Mouse (Mus musculus): ENCODE data around the gene Itm2b. TPM values are rescaled to one million over a fixed set of nuclear protein-coding genes. Genes with fewer than 3 reads are reported as not detected.

Gene Itm2b
- polyA plus RNA-seq, 1 experiment from 2014 or later: 605 TPM

DNA sequence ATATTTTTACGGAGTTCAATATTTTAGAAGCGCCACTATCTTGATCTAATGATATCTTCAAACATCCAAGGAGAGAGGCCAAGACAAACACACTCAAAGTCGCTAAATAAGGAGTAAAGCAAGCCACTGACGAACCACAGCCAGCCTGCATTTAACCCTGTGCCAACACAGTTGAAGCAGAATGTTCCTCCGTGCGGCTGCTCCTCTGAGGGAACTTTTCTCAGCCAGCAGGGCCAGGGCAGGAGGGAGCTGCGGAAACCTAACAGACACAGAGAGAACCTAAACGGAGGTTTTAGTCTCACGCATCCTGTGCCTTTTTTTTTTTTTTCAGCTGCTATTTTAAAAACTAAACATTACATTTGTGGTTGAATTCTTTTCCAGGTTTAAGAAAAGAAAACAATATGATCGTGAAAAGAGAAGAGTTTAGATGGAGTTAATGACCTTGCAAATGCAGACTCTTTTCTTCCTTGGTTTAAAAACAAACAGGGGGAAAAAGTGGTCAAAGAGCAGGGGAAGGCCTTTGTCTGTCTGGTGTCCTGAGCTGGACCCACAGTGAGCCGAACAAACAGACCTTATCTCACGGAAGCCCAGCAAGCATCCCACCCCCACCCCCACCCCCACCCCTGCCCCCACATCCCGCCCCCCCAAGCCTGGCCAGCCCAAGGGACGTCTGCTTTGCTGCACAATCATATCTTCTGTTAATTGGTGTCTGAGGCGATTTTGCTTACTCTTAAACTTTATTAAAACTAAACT, 15.0 kb upstream of the Itm2b start:
- H3K9ac ChIP-seq (ENCODE audit: low read depth, low read length): no peak overlapping the region
- peak; percentile 61 for ATAC-seq (ENCODE audit: low read depth)

GRCm38 (mm10) chr14:73398367-73398996, 13.4 kb upstream of the Itm2b start:
- Histone ChIP-seq H3K36me3 (ENCODE audit: control insufficient read depth, insufficient read depth) (no peaks in the 10 kb centered on the region), H3K4me3 (ENCODE audit: low read depth, low read length) (no peak overlapping the region), H3K4me1 (ENCODE audit: control insufficient read depth, low read depth, low read length) (peaks cover 28% of the 10 kb centered on the region), H3K9me3 (replicated peaks; ENCODE audit: control insufficient read depth, low read length) (no peaks in the 10 kb centered on the region), H3K27me3 (ENCODE audit: control insufficient read depth, insufficient read depth, low read depth, low read length) (no peaks in the 10 kb centered on the region), H3K9ac (ENCODE audit: low read depth, low read length) (no peak overlapping the region), H3K27ac (ENCODE audit: low read length) (peak overlapping the region; percentile 32), H3K4me2 (ENCODE audit: low read depth, low read length) (peak overlapping the region; percentile 5; the same call in 1 of the 2 replicates)
- no peak for ATAC-seq (ENCODE audit: low read depth)
- 12% methylated on average over 8 of the region's 8 CpGs for WGBS (ENCODE audit: insufficient replicate concordance)

More for the DNA sequence above, 15.0 kb upstream of the Itm2b start:
- 11% methylated on average over 15 of the region's 15 CpGs for WGBS (ENCODE audit: insufficient replicate concordance)
- H3K4me1 ChIP-seq (ENCODE audit: control insufficient read depth, low read depth, low read length): peaks cover 28% of the 10 kb centered on the region
- H3K36me3 ChIP-seq (ENCODE audit: control insufficient read depth, insufficient read depth): no peaks in the 10 kb centered on the region
- H3K27ac ChIP-seq (ENCODE audit: low read length): peak overlapping the region; percentile 45
- H3K9me3 ChIP-seq (replicated peaks; ENCODE audit: control insufficient read depth, low read length): no peaks in the 10 kb centered on the region
- H3K4me2 ChIP-seq (ENCODE audit: low read depth, low read length): no peak overlapping the region
- H3K27me3 ChIP-seq (ENCODE audit: control insufficient read depth, insufficient read depth, low read depth, low read length): no peaks in the 10 kb centered on the region
- H3K4me3 ChIP-seq (ENCODE audit: low read depth, low read length): no peak overlapping the region

DNA sequence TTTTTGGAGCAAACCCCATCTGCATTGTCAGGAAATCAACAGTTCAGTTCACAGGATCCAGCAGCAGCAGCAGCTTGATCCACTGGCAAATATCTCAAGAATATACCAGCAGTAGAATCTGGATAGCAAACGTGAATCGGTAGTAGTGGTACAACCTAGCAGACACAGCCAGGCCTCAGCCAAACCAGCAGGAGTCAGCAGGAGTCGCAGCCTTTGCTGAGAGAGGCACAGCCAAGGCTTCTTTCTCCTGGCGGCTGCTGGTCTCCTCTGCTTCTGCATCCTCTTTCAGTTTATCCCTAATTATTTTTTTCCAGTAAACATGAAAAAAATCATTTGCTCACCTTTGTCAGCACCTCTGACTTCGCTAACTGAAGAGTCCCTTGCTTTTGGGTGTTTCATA, 10.7 kb upstream of the Itm2b start:
- Histone ChIP-seq H3K9ac (ENCODE audit: low read depth, low read length) (no peak overlapping the region), H3K4me2 (ENCODE audit: low read depth, low read length) (no peak overlapping the region), H3K4me1 (ENCODE audit: control insufficient read depth, low read depth, low read length) (peaks cover 23% of the 10 kb centered on the region), H3K9me3 (replicated peaks; ENCODE audit: control insufficient read depth, low read length) (no peaks in the 10 kb centered on the region), H3K27ac (ENCODE audit: low read length) (no peak overlapping the region), H3K4me3 (ENCODE audit: low read depth, low read length) (no peak overlapping the region), H3K36me3 (ENCODE audit: control insufficient read depth, insufficient read depth) (no peaks in the 10 kb centered on the region), H3K27me3 (ENCODE audit: control insufficient read depth, insufficient read depth, low read depth, low read length) (no peaks in the 10 kb centered on the region)
- WGBS (ENCODE audit: insufficient replicate concordance): 70% methylated on average over 5 of the region's 5 CpGs
- no peak for ATAC-seq (ENCODE audit: low read depth)

DNA sequence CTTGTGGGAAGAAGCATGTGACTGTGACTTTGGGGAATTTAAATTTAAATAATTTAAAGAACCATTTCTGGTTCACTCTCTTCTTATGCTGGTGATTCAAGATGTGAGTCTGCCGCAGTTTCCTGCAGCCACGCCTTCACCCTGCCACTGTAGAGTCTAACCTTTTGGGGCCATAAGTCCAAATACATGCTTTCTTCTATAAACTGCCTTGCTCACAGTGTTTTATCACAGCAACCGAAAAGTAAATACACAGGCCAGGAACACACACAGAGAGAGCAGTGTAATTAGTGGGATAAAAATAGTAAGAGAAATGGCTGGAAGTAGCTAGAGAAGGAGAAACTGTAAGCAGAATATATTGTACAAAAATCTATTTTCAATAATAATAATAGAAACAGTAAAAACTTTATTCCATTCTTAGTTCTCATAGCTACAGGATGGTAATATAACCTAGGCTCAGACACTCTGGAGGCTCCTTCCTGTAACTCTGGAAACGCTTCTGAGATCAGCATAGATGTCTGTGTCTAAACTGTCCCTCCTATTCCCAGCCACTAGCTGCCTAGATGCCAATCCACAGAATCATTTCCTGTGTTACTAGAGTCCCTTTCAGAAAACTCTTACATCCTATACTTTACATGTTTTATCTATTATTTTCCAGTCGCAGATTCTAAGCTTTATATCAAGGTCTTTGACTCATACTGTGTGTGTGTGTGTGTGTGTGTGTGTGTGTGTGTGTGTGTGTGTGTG, 9.3 kb upstream of the Itm2b start:
- no peak overlapping the region for H3K4me2 ChIP-seq (ENCODE audit: low read depth, low read length)
- no peak overlapping the region for H3K4me3 ChIP-seq (ENCODE audit: low read depth, low read length)
- H3K27ac ChIP-seq (ENCODE audit: low read length): no peak overlapping the region
- no peaks in the 10 kb centered on the region for H3K36me3 ChIP-seq (ENCODE audit: control insufficient read depth, insufficient read depth)
- no peaks in the 10 kb centered on the region for H3K9me3 ChIP-seq (replicated peaks; ENCODE audit: control insufficient read depth, low read length)
- H3K9ac ChIP-seq (ENCODE audit: low read depth, low read length): no peak overlapping the region
- peaks cover 23% of the 10 kb centered on the region for H3K4me1 ChIP-seq (ENCODE audit: control insufficient read depth, low read depth, low read length)
- no peaks in the 10 kb centered on the region for H3K27me3 ChIP-seq (ENCODE audit: control insufficient read depth, insufficient read depth, low read depth, low read length)
- 57% methylated on average over 5 of the region's 5 CpGs for WGBS (ENCODE audit: insufficient replicate concordance)
- no peak for ATAC-seq (ENCODE audit: low read depth)

DNA sequence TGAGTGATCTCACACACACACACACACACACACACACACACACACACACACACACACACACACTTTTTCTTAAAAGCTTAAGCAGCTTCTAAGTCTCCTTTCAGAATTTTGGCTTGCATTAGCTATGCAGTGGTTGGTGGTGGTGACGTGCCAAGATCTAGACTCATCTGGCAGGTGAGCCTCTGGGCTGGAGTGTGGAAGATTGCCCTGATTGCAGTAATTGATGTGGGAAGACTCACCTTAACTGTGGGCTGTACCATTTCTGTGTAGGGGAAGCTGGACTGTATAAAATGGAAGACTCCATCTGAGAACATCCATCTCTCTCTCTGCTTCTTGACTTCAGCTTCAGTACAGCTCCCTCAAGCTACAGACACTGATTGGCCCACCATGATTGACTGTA, 6.4 kb upstream of the Itm2b start:
- Histone ChIP-seq H3K4me2 (ENCODE audit: low read depth, low read length) (no peak overlapping the region), H3K4me1 (ENCODE audit: control insufficient read depth, low read depth, low read length) (peaks cover 11% of the 10 kb centered on the region), H3K9ac (ENCODE audit: low read depth, low read length) (no peak overlapping the region), H3K27ac (ENCODE audit: low read length) (no peak overlapping the region), H3K4me3 (ENCODE audit: low read depth, low read length) (no peak overlapping the region), H3K27me3 (ENCODE audit: control insufficient read depth, insufficient read depth, low read depth, low read length) (no peaks in the 10 kb centered on the region), H3K9me3 (replicated peaks; ENCODE audit: control insufficient read depth, low read length) (no peaks in the 10 kb centered on the region), H3K36me3 (ENCODE audit: control insufficient read depth, insufficient read depth) (no peaks in the 10 kb centered on the region)
- no peak for ATAC-seq (ENCODE audit: low read depth)
- WGBS (ENCODE audit: insufficient replicate concordance): 64% methylated on average over 1 of the region's 1 CpGs

- no peak overlapping the region for H3K4me2 ChIP-seq (ENCODE audit: low read depth, low read length)
- no peak for ATAC-seq (ENCODE audit: low read depth)
- peaks cover 23% of the 10 kb centered on the region for H3K4me1 ChIP-seq (ENCODE audit: control insufficient read depth, low read depth, low read length)
- no peaks in the 10 kb centered on the region for H3K27me3 ChIP-seq (ENCODE audit: control insufficient read depth, insufficient read depth, low read depth, low read length)
- H3K27ac ChIP-seq (ENCODE audit: low read length): no peak overlapping the region
- H3K36me3 ChIP-seq (ENCODE audit: control insufficient read depth, insufficient read depth): no peaks in the 10 kb centered on the region
- no peak overlapping the region for H3K4me3 ChIP-seq (ENCODE audit: low read depth, low read length)
- WGBS (ENCODE audit: insufficient replicate concordance): 55% methylated on average over 2 of the region's 2 CpGs
- no peak overlapping the region for H3K9ac ChIP-seq (ENCODE audit: low read depth, low read length)
- H3K9me3 ChIP-seq (replicated peaks; ENCODE audit: control insufficient read depth, low read length): no peaks in the 10 kb centered on the region
Measured at GRCm38 (mm10) chr14:73390196-73390595, 5.1 kb upstream of the Itm2b start.

DNA sequence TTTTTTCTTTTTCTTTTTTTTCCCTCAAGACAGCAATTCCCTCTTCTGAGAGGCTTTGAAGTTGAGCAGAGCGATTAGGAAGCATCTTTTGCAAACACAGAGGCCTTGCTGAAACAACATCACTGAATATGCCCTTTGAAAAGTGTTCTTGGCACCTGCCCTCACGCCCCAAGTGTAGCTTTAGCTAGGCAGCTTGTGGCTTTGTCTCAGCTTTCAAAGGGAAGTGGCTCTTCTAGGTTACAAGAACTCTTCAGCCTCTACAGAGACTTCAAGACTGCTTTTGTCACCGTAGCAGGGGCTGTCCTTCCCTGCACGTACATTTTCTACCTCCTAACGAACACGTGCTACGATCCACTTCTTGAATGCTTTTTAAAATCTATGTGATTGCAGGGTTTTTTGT, 4.0 kb upstream of the Itm2b start:
- Histone ChIP-seq H3K4me2 (ENCODE audit: low read depth, low read length) (no peak overlapping the region), H3K4me1 (ENCODE audit: control insufficient read depth, low read depth, low read length) (peaks cover 23% of the 10 kb centered on the region), H3K4me3 (ENCODE audit: low read depth, low read length) (no peak overlapping the region), H3K9ac (ENCODE audit: low read depth, low read length) (no peak overlapping the region), H3K9me3 (replicated peaks; ENCODE audit: control insufficient read depth, low read length) (no peaks in the 10 kb centered on the region), H3K27me3 (ENCODE audit: control insufficient read depth, insufficient read depth, low read depth, low read length) (no peaks in the 10 kb centered on the region), H3K27ac (ENCODE audit: low read length) (peak overlapping the region; percentile 53), H3K36me3 (ENCODE audit: control insufficient read depth, insufficient read depth) (no peaks in the 10 kb centered on the region)
- no peak for ATAC-seq (ENCODE audit: low read depth)
- WGBS (ENCODE audit: insufficient replicate concordance): 40% methylated on average over 7 of the region's 7 CpGs

- Histone ChIP-seq H3K27ac (ENCODE audit: low read length) (peak overlapping the region; percentile 56), H3K9me3 (replicated peaks; ENCODE audit: control insufficient read depth, low read length) (no peaks in the 10 kb centered on the region), H3K27me3 (ENCODE audit: control insufficient read depth, insufficient read depth, low read depth, low read length) (no peaks in the 10 kb centered on the region), H3K4me1 (ENCODE audit: control insufficient read depth, low read depth, low read length) (peaks cover 23% of the 10 kb centered on the region), H3K9ac (ENCODE audit: low read depth, low read length) (0 out of 2 replicates have a peak overlapping the region, but pooled peaks have one; percentile 7), H3K36me3 (ENCODE audit: control insufficient read depth, insufficient read depth) (no peaks in the 10 kb centered on the region), H3K4me2 (ENCODE audit: low read depth, low read length) (no peak overlapping the region), H3K4me3 (ENCODE audit: low read depth, low read length) (no peak overlapping the region)
- ATAC-seq (ENCODE audit: low read depth): no peak
- WGBS (ENCODE audit: insufficient replicate concordance): 56% methylated on average over 7 of the region's 7 CpGs
Measured at GRCm38 (mm10) chr14:73388546-73388945, 3.5 kb upstream of the Itm2b start.

- Histone ChIP-seq H3K4me2 (ENCODE audit: low read depth, low read length) (no peak overlapping the region), H3K27me3 (ENCODE audit: control insufficient read depth, insufficient read depth, low read depth, low read length) (no peaks in the 10 kb centered on the region), H3K4me3 (ENCODE audit: low read depth, low read length) (no peak overlapping the region), H3K27ac (ENCODE audit: low read length) (peak overlapping the region; percentile 18; the same call in 1 of the 2 replicates), H3K9ac (ENCODE audit: low read depth, low read length) (no peak overlapping the region), H3K36me3 (ENCODE audit: control insufficient read depth, insufficient read depth) (no peaks in the 10 kb centered on the region), H3K4me1 (ENCODE audit: control insufficient read depth, low read depth, low read length) (peaks cover 38% of the 10 kb centered on the region), H3K9me3 (replicated peaks; ENCODE audit: control insufficient read depth, low read length) (no peaks in the 10 kb centered on the region)
- no peak for ATAC-seq (ENCODE audit: low read depth)
- 43% methylated on average over 5 of the region's 5 CpGs for WGBS (ENCODE audit: insufficient replicate concordance)
Measured at GRCm38 (mm10) chr14:73386493-73386892, 1.4 kb upstream of the Itm2b start.
